Mouse (Mus musculus) C2C12 (cell line): ENCODE measurements around the gene Efna5.

Source experiments
- CEBPB ChIP-seq: IDR thresholded peaks from one replicate; pipeline ENCODE4 v1.6.1; 2011; ENCODE audit warnings: low read depth, mild to moderate bottlenecking, control low read depth, moderate library complexity
- CTCF ChIP-seq: IDR thresholded peaks from one replicate; pipeline ENCODE4 v1.5.1; 2011; ENCODE audit not compliant: control insufficient read depth, insufficient read depth, insufficient read length
- MAX ChIP-seq: IDR thresholded peaks from one replicate; pipeline ENCODE4 v1.6.1; 2011; ENCODE audit warnings: mild to moderate bottlenecking, control low read depth

DNA sequence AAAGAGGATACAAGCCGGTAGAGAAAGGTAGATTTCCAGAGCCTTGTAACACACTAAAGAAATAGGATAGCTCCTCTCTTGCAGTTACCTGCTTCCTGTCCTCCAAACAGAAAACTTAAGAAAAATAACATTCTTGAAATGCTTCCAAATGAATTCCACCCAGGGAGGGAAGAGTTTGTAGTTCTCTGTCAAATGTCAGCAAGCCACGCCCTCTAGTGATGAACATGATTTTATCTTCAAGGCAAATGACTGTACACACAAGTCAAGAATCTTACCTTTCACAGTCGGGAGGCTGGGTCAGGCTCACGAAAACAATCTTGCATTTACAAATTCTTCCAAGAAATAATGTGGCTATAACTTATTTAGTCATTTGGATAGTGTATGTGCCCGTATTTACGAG is 78.4 kb downstream of the Efna5 start:
- TF ChIP-seq CEBPB (no peak), CTCF (no peak), MAX (no peak)
